Mouse (Mus musculus) thymus, postnatal 25 days (tissue): ENCODE measurements around the gene Cox17.

Experiments
- DNase-seq: peaks from one replicate; pipeline ENCODE4 v3.0.0; 2022

The Cox17 gene

GRCm38 (mm10) chr16:38373439-38373838 lies 26.6 kb downstream of the Cox17 start:
- DNase-seq: no peak

- no peak for DNase-seq
These were observed 27.1 kb downstream of the Cox17 start for GRCm38 (mm10) chr16:38373941-38374340.

- peak; percentile 15 for DNase-seq
These were observed 27.8 kb downstream of the Cox17 start for GRCm38 (mm10) chr16:38374379-38375140.

- no peak for DNase-seq
These were observed 28.4 kb downstream of the Cox17 start for GRCm38 (mm10) chr16:38375182-38375581.

- DNase-seq: peak; percentile 41
These were observed 29.5 kb downstream of the Cox17 start for GRCm38 (mm10) chr16:38376163-38376840.

- no peak for DNase-seq
These were observed 30.1 kb downstream of the Cox17 start for GRCm38 (mm10) chr16:38376841-38377249.

GRCm38 (mm10) chr16:38377546-38377945 lies 30.8 kb downstream of the Cox17 start:
- DNase-seq: no peak

GRCm38 (mm10) chr16:38378591-38378990 lies 31.8 kb downstream of the Cox17 start:
- no peak for DNase-seq

- DNase-seq: no peak
These were observed 32.3 kb downstream of the Cox17 start for GRCm38 (mm10) chr16:38379088-38379487.

- no peak for DNase-seq
These were observed 32.7 kb downstream of the Cox17 start for GRCm38 (mm10) chr16:38379493-38379892.

GRCm38 (mm10) chr16:38379926-38380325 lies 33.1 kb downstream of the Cox17 start:
- DNase-seq: no peak

GRCm38 (mm10) chr16:38383683-38384082 lies 36.9 kb downstream of the Cox17 start:
- DNase-seq: no peak

- DNase-seq: no peak
These were observed 38.4 kb downstream of the Cox17 start for GRCm38 (mm10) chr16:38385184-38385634.

- no peak for DNase-seq
These were observed 38.9 kb downstream of the Cox17 start for GRCm38 (mm10) chr16:38385700-38386099.

- no peak for DNase-seq
These were observed 40.6 kb downstream of the Cox17 start for GRCm38 (mm10) chr16:38387389-38387788.

GRCm38 (mm10) chr16:38388757-38389156 lies 42.0 kb downstream of the Cox17 start:
- DNase-seq: no peak

GRCm38 (mm10) chr16:38389284-38389893 lies 42.6 kb downstream of the Cox17 start:
- DNase-seq: no peak

- no peak for DNase-seq
These were observed 43.5 kb downstream of the Cox17 start for GRCm38 (mm10) chr16:38390322-38390721.

GRCm38 (mm10) chr16:38392126-38392894 lies 45.5 kb downstream of the Cox17 start:
- no peak for DNase-seq

- DNase-seq: no peak
These were observed 47.4 kb downstream of the Cox17 start for GRCm38 (mm10) chr16:38394191-38394618.

GRCm38 (mm10) chr16:38395060-38395730 lies 48.4 kb downstream of the Cox17 start:
- DNase-seq: no peak

- no peak for DNase-seq
These were observed 49.4 kb downstream of the Cox17 start for GRCm38 (mm10) chr16:38396155-38396554.
